Mouse (Mus musculus): ENCODE data around the gene Hectd4.

GRCm38 (mm10) chr5:121410975-121411374 lies 191.0 kb downstream of the Hectd4 start:
- no peak for TF ChIP-seq CTCF (IDR thresholded peaks at IDR 0.05; ENCODE audit: insufficient read depth, low read length)
- no peak for TF ChIP-seq POLR2A (IDR thresholded peaks at IDR 0.05; ENCODE audit: borderline replicate concordance, extremely low read depth, low read depth, low read length)
